Mouse (Mus musculus): ENCODE data around the gene Mia2. TPM values are rescaled to one million over a fixed set of nuclear protein-coding genes. Genes with fewer than 3 reads are reported as not detected.

The Mia2 gene
- polyA plus RNA-seq, 1 experiment, result 59.8 TPM

- H3K27ac ChIP-seq (ENCODE audit: insufficient read depth, low read length), result no peak overlapping the region
- no peaks in the 10 kb centered on the region for H3K27me3 ChIP-seq (ENCODE audit: control insufficient read depth, insufficient read depth, low read length)
- no peak for DNase-seq
- 90% methylated on average over 3 of the region's 3 CpGs for WGBS
- H3K4me3 ChIP-seq (replicated peaks; ENCODE audit: insufficient read depth, low read depth, low read length), result no peak overlapping the region
- H3K4me1 ChIP-seq (ENCODE audit: control insufficient read depth, insufficient read depth, low read length), result no peaks in the 10 kb centered on the region
- TF ChIP-seq CTCF (IDR thresholded peaks at IDR 0.05; ENCODE audit: borderline replicate concordance, insufficient read depth, low read depth, low read length) (no peak), POLR2A (IDR thresholded peaks at IDR 0.05; ENCODE audit: borderline replicate concordance, insufficient read depth, low read length) (no peak)
These were observed 18.6 kb upstream of the Mia2 start for GRCm38 (mm10) chr12:59076996-59077395.

- TF ChIP-seq CTCF (IDR thresholded peaks at IDR 0.05; ENCODE audit: borderline replicate concordance, insufficient read depth, low read depth, low read length) (no peak), POLR2A (IDR thresholded peaks at IDR 0.05; ENCODE audit: borderline replicate concordance, insufficient read depth, low read length) (no peak)
- Histone ChIP-seq H3K4me1 (ENCODE audit: control insufficient read depth, insufficient read depth, low read length) (no peaks in the 10 kb centered on the region), H3K27me3 (ENCODE audit: control insufficient read depth, insufficient read depth, low read length) (no peaks in the 10 kb centered on the region), H3K27ac (ENCODE audit: insufficient read depth, low read length) (no peak overlapping the region), H3K4me3 (replicated peaks; ENCODE audit: insufficient read depth, low read depth, low read length) (no peak overlapping the region)
- no peak for DNase-seq
- 93% methylated on average over 3 of the region's 3 CpGs for WGBS
These were observed 17.7 kb upstream of the Mia2 start for GRCm38 (mm10) chr12:59077883-59078282.

- Histone ChIP-seq H3K27ac (ENCODE audit: insufficient read depth, low read length) (no peak overlapping the region), H3K27me3 (ENCODE audit: control insufficient read depth, insufficient read depth, low read length) (no peaks in the 10 kb centered on the region), H3K4me3 (replicated peaks; ENCODE audit: insufficient read depth, low read depth, low read length) (no peak overlapping the region), H3K4me1 (ENCODE audit: control insufficient read depth, insufficient read depth, low read length) (no peaks in the 10 kb centered on the region)
- DNase-seq, result no peak
- WGBS, result 83% methylated on average over 4 of the region's 4 CpGs
- no peak for TF ChIP-seq POLR2A (IDR thresholded peaks at IDR 0.05; ENCODE audit: borderline replicate concordance, insufficient read depth, low read length)
- no peak for TF ChIP-seq CTCF (IDR thresholded peaks at IDR 0.05; ENCODE audit: borderline replicate concordance, insufficient read depth, low read depth, low read length)
These were observed 15.1 kb upstream of the Mia2 start for GRCm38 (mm10) chr12:59080461-59080860.

GRCm38 (mm10) chr12:59084446-59084845 is 11.2 kb upstream of the Mia2 start:
- Histone ChIP-seq H3K27ac (ENCODE audit: insufficient read depth, low read length) (no peak overlapping the region), H3K4me1 (ENCODE audit: control insufficient read depth, insufficient read depth, low read length) (no peaks in the 10 kb centered on the region), H3K27me3 (ENCODE audit: control insufficient read depth, insufficient read depth, low read length) (no peaks in the 10 kb centered on the region), H3K4me3 (replicated peaks; ENCODE audit: insufficient read depth, low read depth, low read length) (no peak overlapping the region)
- WGBS, result 69% methylated on average over 5 of the region's 5 CpGs
- TF ChIP-seq CTCF (IDR thresholded peaks at IDR 0.05; ENCODE audit: borderline replicate concordance, insufficient read depth, low read depth, low read length) (no peak), POLR2A (IDR thresholded peaks at IDR 0.05; ENCODE audit: borderline replicate concordance, insufficient read depth, low read length) (no peak)
- DNase-seq, result no peak

- H3K27me3 ChIP-seq (ENCODE audit: control insufficient read depth, insufficient read depth, low read length), result no peaks in the 10 kb centered on the region
- no peak for DNase-seq
- no peak overlapping the region for H3K27ac ChIP-seq (ENCODE audit: insufficient read depth, low read length)
- H3K4me1 ChIP-seq (ENCODE audit: control insufficient read depth, insufficient read depth, low read length), result no peaks in the 10 kb centered on the region
- no peak for TF ChIP-seq POLR2A (IDR thresholded peaks at IDR 0.05; ENCODE audit: borderline replicate concordance, insufficient read depth, low read length)
- TF ChIP-seq CTCF (IDR thresholded peaks at IDR 0.05; ENCODE audit: borderline replicate concordance, insufficient read depth, low read depth, low read length), result no peak
- WGBS, result 82% methylated on average over 5 of the region's 5 CpGs
- no peak overlapping the region for H3K4me3 ChIP-seq (replicated peaks; ENCODE audit: insufficient read depth, low read depth, low read length)
These were observed 9.4 kb upstream of the Mia2 start for GRCm38 (mm10) chr12:59086171-59086570.

- 63% methylated on average over 2 of the region's 2 CpGs for WGBS
These were observed 2.1 kb upstream of the Mia2 start for GRCm38 (mm10) chr12:59093543-59093942.

GRCm38 (mm10) chr12:59104771-59105170 is 9.2 kb downstream of the Mia2 start:
- TF ChIP-seq CTCF (IDR thresholded peaks at IDR 0.05; ENCODE audit: borderline replicate concordance, insufficient read depth, low read depth, low read length) (no peak), POLR2A (IDR thresholded peaks at IDR 0.05; ENCODE audit: borderline replicate concordance, insufficient read depth, low read length) (no peak)
- 75% methylated on average over 5 of the region's 5 CpGs for WGBS
- no peak for DNase-seq
- Histone ChIP-seq H3K4me3 (replicated peaks; ENCODE audit: insufficient read depth, low read depth, low read length) (no peak overlapping the region), H3K4me1 (ENCODE audit: control insufficient read depth, insufficient read depth, low read length) (no peaks in the 10 kb centered on the region), H3K27me3 (ENCODE audit: control insufficient read depth, insufficient read depth, low read length) (no peaks in the 10 kb centered on the region), H3K27ac (ENCODE audit: insufficient read depth, low read length) (no peak overlapping the region)

More at GRCm38 (mm10) chr12:59093543-59093942, 2.1 kb upstream of the Mia2 start:
- TF ChIP-seq POLR2A (IDR thresholded peaks at IDR 0.05; ENCODE audit: borderline replicate concordance, insufficient read depth, low read length), result no peak
- no peak for TF ChIP-seq CTCF (IDR thresholded peaks at IDR 0.05; ENCODE audit: borderline replicate concordance, insufficient read depth, low read depth, low read length)
- no peaks in the 10 kb centered on the region for H3K27me3 ChIP-seq (ENCODE audit: control insufficient read depth, insufficient read depth, low read length)
- no peak overlapping the region for H3K4me3 ChIP-seq (replicated peaks; ENCODE audit: insufficient read depth, low read depth, low read length)
- no peak for DNase-seq
- no peak overlapping the region for H3K27ac ChIP-seq (ENCODE audit: insufficient read depth, low read length)
- no peaks in the 10 kb centered on the region for H3K4me1 ChIP-seq (ENCODE audit: control insufficient read depth, insufficient read depth, low read length)

- no peaks in the 10 kb centered on the region for H3K4me1 ChIP-seq (ENCODE audit: control insufficient read depth, insufficient read depth, low read length)
- no peak overlapping the region for H3K27ac ChIP-seq (ENCODE audit: insufficient read depth, low read length)
- no peak for TF ChIP-seq CTCF (IDR thresholded peaks at IDR 0.05; ENCODE audit: borderline replicate concordance, insufficient read depth, low read depth, low read length)
- TF ChIP-seq POLR2A (IDR thresholded peaks at IDR 0.05; ENCODE audit: borderline replicate concordance, insufficient read depth, low read length), result no peak
- DNase-seq, result no peak
- no peaks in the 10 kb centered on the region for H3K27me3 ChIP-seq (ENCODE audit: control insufficient read depth, insufficient read depth, low read length)
- H3K4me3 ChIP-seq (replicated peaks; ENCODE audit: insufficient read depth, low read depth, low read length), result no peak overlapping the region
- 83% methylated on average over 6 of the region's 6 CpGs for WGBS
These were observed 10.3 kb downstream of the Mia2 start for GRCm38 (mm10) chr12:59105914-59106313.

Data from cerebellum, adult 2 months (tissue).